Comparison of ENCODE assay signal across 8 mouse cellular contexts in genomic region chr1:58652480-58653403, GRCm38 (mm10). TPM values are rescaled to one million over a fixed set of nuclear protein-coding genes. Genes with fewer than 3 reads are reported as not detected.
A peak's percentile ranks its signal among the peaks of the same experiment; 100 is the strongest.
DNase-seq lines count a peak whose midpoint lies in the region; ATAC-seq and TF ChIP-seq lines count a peak whose summit lies in the region.

No protein-coding gene starts in this region.

- H3K79me2 ChIP-seq in MEL (ENCODE audit: control insufficient read depth, insufficient read depth, low read length, poor library complexity), result no peaks in the 10 kb centered on the region; the same call in 1 of the 2 replicates

- H3K9ac ChIP-seq in MEL (ENCODE audit: control insufficient read depth, low read depth, low read length, poor library complexity, severe bottlenecking), result peak overlapping the region; percentile 87
- H3K9ac ChIP-seq in forebrain, postnatal 0 days, result peak overlapping the region; percentile 85

- WGBS in cerebellum, adult 2 months, result 1% methylated on average over 37 of the region's 37 CpGs
- WGBS in forebrain, postnatal 0 days, result 3% methylated on average over 37 of the region's 37 CpGs

- H3K4me1 ChIP-seq in MEL (ENCODE audit: control insufficient read depth in 1 of 2, insufficient read depth in 2 of 2, low read length in 2 of 2), result peaks cover 0 to 4% of the 10 kb centered on the region in 2 experiments; a peak in 1 of 4 replicates
- H3K4me1 ChIP-seq in cerebellum, adult 2 months (ENCODE audit: control insufficient read depth, insufficient read depth, low read length), result no peaks in the 10 kb centered on the region
- 0 out of 2 replicates have a peak, but pooled peaks cover 5% of the 10 kb centered on the region for H3K4me1 ChIP-seq in forebrain, postnatal 0 days (ENCODE audit: insufficient read depth)

- H3K4me2 ChIP-seq in forebrain, postnatal 0 days (ENCODE audit: low read depth), result peak overlapping the region; percentile 90

- H3K27ac ChIP-seq in MEL (ENCODE audit: control insufficient read depth, low read depth, low read length), result peak overlapping the region; percentile 50
- peak overlapping the region; percentile 64 for H3K27ac ChIP-seq in cerebellum, adult 2 months (ENCODE audit: insufficient read depth, low read length)
- 0 out of 2 replicates have a peak overlapping the region, but pooled peaks have one; percentile 29 for H3K27ac ChIP-seq in forebrain, postnatal 0 days (ENCODE audit: low read depth, low read length)

- peak; percentile 53 for DNase-seq in MEL (ENCODE audit: low read depth, low spot score)
- DNase-seq in cerebellum, adult 2 months, result peak; percentile 66 to 77
- DNase-seq in forebrain, postnatal 0 days, result peak; percentile 73
- DNase-seq in heart, postnatal 4 days, result peak; percentile 70
- DNase-seq in layer of hippocampus, postnatal 10 days (ENCODE audit: low spot score in 2 of 2), result peak; percentile 64 to 70
- DNase-seq in lung, postnatal 10 days, result peak; percentile 76
- peak; percentile 52 for DNase-seq in ovary, postnatal 14 days (ENCODE audit: low spot score)
- peak; percentile 79 for DNase-seq in thymus, postnatal 14 days

- no peaks in the 10 kb centered on the region for H3K9me3 ChIP-seq in MEL (replicated peaks; ENCODE audit: insufficient read depth, low read length)
- no peaks in the 10 kb centered on the region for H3K9me3 ChIP-seq in forebrain, postnatal 0 days (ENCODE audit: low read length)

- H3K27me3 ChIP-seq in MEL (ENCODE audit: control insufficient read depth in 1 of 2, insufficient read depth in 2 of 2, low read length in 2 of 2), result peaks cover 1 to 3% of the 10 kb centered on the region in 2 experiments; a peak in 2 of 4 replicates
- no peaks in the 10 kb centered on the region for H3K27me3 ChIP-seq in cerebellum, adult 2 months (ENCODE audit: control insufficient read depth, insufficient read depth, low read length)
- H3K27me3 ChIP-seq in forebrain, postnatal 0 days (ENCODE audit: insufficient read depth, low read length), result no peaks in the 10 kb centered on the region

- no peak for TF ChIP-seq CTCF in MEL (IDR thresholded peaks at IDR 0.05 in 2 of 3, conservative IDR thresholded peaks at IDR 0.05 in 1 of 3; ENCODE audit: control insufficient read depth in 1 of 3, insufficient read depth in 1 of 3, low read depth in 2 of 3, low read length in 3 of 3, poor library complexity in 1 of 3, severe bottlenecking in 1 of 3)
- TF ChIP-seq CTCF in cerebellum, adult 2 months (IDR thresholded peaks at IDR 0.05; ENCODE audit: borderline replicate concordance, insufficient read depth, low read depth, low read length), result no peak
- TF ChIP-seq CTCF in forebrain, postnatal 0 days (IDR thresholded peaks at IDR 0.05; ENCODE audit: low read depth), result no peak

- TF ChIP-seq POLR2A in MEL (IDR thresholded peaks at IDR 0.05; ENCODE audit: control insufficient read depth in 1 of 2, insufficient read depth in 1 of 2, low read depth in 1 of 2, low read length in 2 of 2, poor library complexity in 1 of 2), result peak in 1 of 2 experiments; percentile 40; a peak in 2 of 4 replicates
- TF ChIP-seq POLR2A in cerebellum, adult 2 months (IDR thresholded peaks at IDR 0.05; ENCODE audit: borderline replicate concordance, insufficient read depth, low read length), result peak; percentile 31; the same call in 1 of the 2 replicates

- TF ChIP-seq RAD21 in MEL (IDR thresholded peaks at IDR 0.05; ENCODE audit: low read depth, low read length), result no peak

- no peak for TF ChIP-seq EP300 in MEL (IDR thresholded peaks at IDR 0.05; ENCODE audit: low read depth in 1 of 2, low read length in 2 of 2)

- peak overlapping the region; percentile 89 to 97 for H3K4me3 ChIP-seq in MEL (ENCODE audit: control insufficient read depth in 1 of 2, insufficient read depth in 1 of 2, low read depth in 2 of 2, low read length in 2 of 2)
- peak overlapping the region; percentile 55 for H3K4me3 ChIP-seq in cerebellum, adult 2 months (replicated peaks; ENCODE audit: insufficient read depth, low read depth, low read length)
- H3K4me3 ChIP-seq in forebrain, postnatal 0 days (ENCODE audit: low read depth, low read length), result peak overlapping the region; percentile 54

- H3K36me3 ChIP-seq in MEL (ENCODE audit: control insufficient read depth in 1 of 2, insufficient read depth in 2 of 2, low read length in 2 of 2), result peaks cover 0 to 4% of the 10 kb centered on the region in 2 experiments; a peak in 2 of 4 replicates
- H3K36me3 ChIP-seq in forebrain, postnatal 0 days (ENCODE audit: insufficient read depth), result no peaks in the 10 kb centered on the region

- ATAC-seq in forebrain, postnatal 0 days, result peak; percentile 91

TF ChIP-seq in MEL, 35 proteins besides CTCF, POLR2A, EP300 and RAD21:
- TF ChIP-seq NELFE (IDR thresholded peaks at IDR 0.05; ENCODE audit: low read depth, low read length) (peak; percentile 29), ELF1 (IDR thresholded peaks at IDR 0.05; ENCODE audit: low read depth, low read length) (no peak)

RNA-seq across cellular contexts. Expression of gene Als2cr12, which starts 43.0 kb away (rescaled TPM):
- total RNA-seq in MEL (2012; rRNA removed), result 0.10 TPM in 1 of 2 replicates, not detected in the other
- not detected for polyA plus RNA-seq in MEL (2012; ENCODE audit: insufficient read depth in 1 of 2, insufficient read length in 2 of 2, low read depth in 1 of 2, low replicate concordance in 2 of 2, missing spikeins in 1 of 2)
- polyA plus RNA-seq in cerebellum, adult 2 months (2012; rRNA removed), result 0.08 TPM in 1 of 2 replicates, not detected in the other
- total RNA-seq in forebrain, postnatal 0 days (2014; rRNA removed), result 0.15 TPM in 1 of 2 replicates, not detected in the other
- 0.12 TPM in 1 of 2 replicates, not detected in the other for polyA plus RNA-seq in forebrain, postnatal 0 days (2015; fragmentation: Nextera tagmentation; extraction: Ambion mirVana)
- total RNA-seq in heart, postnatal 4 days (2021), result not detected
- total RNA-seq in layer of hippocampus, postnatal 10 days (2021), result under 1 TPM in 1 of 2 experiments, not detected in 1; 0.23 TPM

RNA-seq across cellular contexts. Expression of gene Cflar, which starts 58.6 kb away (rescaled TPM):
- total RNA-seq in MEL (2012; rRNA removed), result 12.6 and 13.1 TPM in 2 replicates
- polyA plus RNA-seq in MEL (2012; ENCODE audit: insufficient read depth in 1 of 2, insufficient read length in 2 of 2, low read depth in 1 of 2, low replicate concordance in 2 of 2, missing spikeins in 1 of 2), result 10 to 100 TPM in 1 of 2 experiments, not detected in 1; 13.2 TPM
- polyA plus RNA-seq in cerebellum, adult 2 months (2012; rRNA removed), result 15.4 and 16.1 TPM in 2 replicates
- total RNA-seq in forebrain, postnatal 0 days (2014; rRNA removed), result 24.5 and 35.4 TPM in 2 replicates
- 20.2 and 21.2 TPM in 2 replicates for polyA plus RNA-seq in forebrain, postnatal 0 days (2015; fragmentation: Nextera tagmentation; extraction: Ambion mirVana)
- total RNA-seq in heart, postnatal 4 days (2021), result 10 to 100 TPM; 52.1 to 63.0 TPM
- total RNA-seq in layer of hippocampus, postnatal 10 days (2021), result 10 to 100 TPM; 32.7 to 32.9 TPM

Comparison
In these comparisons a context has a peak if more than half of its experiments do, and no peak if none do; other contexts are left out.
1. Peak in every context shown above with its lines: DNase-seq, ATAC-seq, H3K4me3 ChIP-seq and H3K27ac ChIP-seq.